Mouse (Mus musculus) G1E (cell line): Measurements from ENCODE around the gene Myo1h. TPM values are rescaled to one million over a fixed set of nuclear protein-coding genes. Genes with fewer than 3 reads are reported as not detected.

Experiments used
- ATAC-seq: 2 replicates; pipeline ENCODE4 v1.8.0; 2016; ENCODE audit warnings: mild to moderate bottlenecking; ENCODE audit not compliant: insufficient number of reproducible peaks, poor library complexity, low FRiP score, severe bottlenecking; ENCODE audit errors: extremely low read depth
- DNase-seq: peaks from one replicate; pipeline ENCODE4 v3.0.0; 2012; ENCODE audit warnings: low spot score
- H3K27me3 ChIP-seq: 2 replicates; pipeline ENCODE4 v1.6.1; 2012; ENCODE audit warnings: mild to moderate bottlenecking, low read length, inconsistent platforms; ENCODE audit not compliant: insufficient read depth
- H3K36me3 ChIP-seq: replicated peaks from 2 replicates; pipeline ENCODE3; 2012; ENCODE audit warnings: mild to moderate bottlenecking, inconsistent platforms
- H3K4me1 ChIP-seq: 2 replicates; pipeline ENCODE4 v1.6.1; 2012; ENCODE audit warnings: low read depth, low read length, inconsistent platforms, mixed read lengths; ENCODE audit not compliant: insufficient read depth
- H3K4me3 ChIP-seq: 2 replicates; pipeline ENCODE4 v1.5.1; 2012; ENCODE audit warnings: low read depth, mild to moderate bottlenecking, inconsistent platforms, low read length, moderate library complexity, mixed read lengths
- H3K9me3 ChIP-seq: replicated peaks from 2 replicates; pipeline ENCODE4 v1.6.1; 2012; ENCODE audit warnings: inconsistent platforms
- CTCF ChIP-seq: IDR thresholded peaks from 2 replicates; pipeline ENCODE4 v1.5.1; 2012; ENCODE audit warnings: low read depth, low read length, inconsistent platforms, mixed read lengths
- GATA1 ChIP-seq: IDR thresholded peaks from 2 replicates; pipeline ENCODE4 v1.6.1; 2012; ENCODE audit warnings: borderline replicate concordance, low read length, inconsistent platforms, mixed read lengths
- GATA2 ChIP-seq: IDR thresholded peaks from 2 replicates; pipeline ENCODE4 v1.6.1; 2012; ENCODE audit warnings: low read depth, low read length, inconsistent platforms, borderline replicate concordance
- POLR2AphosphoS5 ChIP-seq: IDR thresholded peaks from 2 replicates; pipeline ENCODE4 v1.6.1; 2012; ENCODE audit warnings: low read depth, low read length, inconsistent platforms; ENCODE audit not compliant: insufficient replicate concordance
- TAL1 ChIP-seq: conservative IDR thresholded peaks from 2 replicates; pipeline ENCODE4 v1.6.1; 2012; ENCODE audit warnings: low read depth, low read length, inconsistent platforms, mixed read lengths
- polyA plus RNA-seq: library from polyadenylated mRNA; stranded (reverse); fragments of >175 nt; gene quantifications from 2 replicates; pipeline ENCODE4 v1.2.3, GENCODE M21; 2012
- total RNA-seq, 2 experiments: library from RNA; stranded (forward) in 1 of 2; stranded (reverse) in 1 of 2; fragments of 200-1000 nt in 1 of 2; fragments of >200 nt in 1 of 2; fragmentation: Nextera tagmentation in 1 of 2; gene quantifications; 2 replicates each; pipeline ENCODE4 v1.2.3; 2014 to 2017

The Myo1h gene
- total and polyA plus RNA-seq, 3 experiments, result 0.66 TPM; not detected in 2

DNA sequence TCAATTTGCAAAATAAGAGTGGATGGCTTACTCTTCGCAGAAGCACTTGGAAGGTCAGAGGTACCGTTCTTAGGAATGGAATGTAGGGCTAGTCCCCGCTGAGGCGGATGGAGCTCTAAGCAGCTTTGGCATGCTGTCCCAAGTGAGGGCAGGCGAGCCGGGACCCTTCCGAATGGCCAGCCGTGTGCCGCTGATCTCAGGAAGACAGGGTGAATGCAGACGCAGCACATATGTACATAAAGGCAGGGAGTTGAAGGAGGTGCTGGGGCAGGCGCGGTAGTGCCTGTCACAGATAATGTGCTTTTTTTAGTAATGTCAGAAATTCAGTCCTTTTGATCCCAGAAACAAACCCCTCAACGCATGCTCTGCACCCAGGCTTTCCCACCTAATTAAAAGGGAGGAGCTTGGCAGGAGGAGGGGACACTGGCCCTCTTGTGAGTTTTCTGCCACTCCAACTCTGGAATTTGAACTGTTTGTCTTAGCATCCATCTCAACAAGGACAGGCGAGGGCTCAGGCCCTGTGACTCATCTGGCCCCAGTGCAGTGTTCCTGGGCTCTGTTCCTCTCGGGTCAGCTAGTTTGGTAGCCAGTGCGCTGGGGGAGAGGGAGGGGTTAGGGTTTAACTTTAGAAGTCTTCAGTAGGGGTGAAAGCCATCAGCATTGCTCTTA is 124.2 kb downstream of the Myo1h start:
- H3K36me3 ChIP-seq, result peaks cover 99% of the 10 kb centered on the region

More for the DNA sequence above, 124.2 kb downstream of the Myo1h start:
- ATAC-seq (no peak), DNase-seq (no peak)
- no peak for TF ChIP-seq GATA1
- no peak for TF ChIP-seq GATA2
- TF ChIP-seq TAL1, result no peak
- TF ChIP-seq POLR2AphosphoS5, result no peak
- no peak for TF ChIP-seq CTCF
- Histone ChIP-seq H3K27me3 (no peaks in the 10 kb centered on the region; the same call in 1 of the 2 replicates), H3K4me3 (no peak overlapping the region), H3K9me3 (no peaks in the 10 kb centered on the region), H3K4me1 (no peaks in the 10 kb centered on the region)

Other genes with a start within 250 kb of the Myo1h start
- gene Usp30, start 223.7 kb upstream of the Myo1h start, total RNA-seq (2014; fragmentation: Nextera tagmentation), result 11.8 and 19.3 TPM in 2 replicates
- gene Usp30, start 223.7 kb upstream of the Myo1h start, total RNA-seq (2017), result 7.6 and 9.0 TPM in 2 replicates
- gene Usp30, start 223.7 kb upstream of the Myo1h start, polyA plus RNA-seq, result 9.9 TPM in 2 replicates
- not detected in 2 replicates for gene Svop, start 197.6 kb upstream of the Myo1h start, total RNA-seq (2014; fragmentation: Nextera tagmentation)
- 0.05 and 0.06 TPM in 2 replicates for gene Svop, start 197.6 kb upstream of the Myo1h start, total RNA-seq (2017)
- gene Svop, start 197.6 kb upstream of the Myo1h start, polyA plus RNA-seq, result not detected in 2 replicates
- 6.8 and 8.2 TPM in 2 replicates for gene Alkbh2, start 160.9 kb upstream of the Myo1h start, total RNA-seq (2014; fragmentation: Nextera tagmentation)
- 3.7 and 7.1 TPM in 2 replicates for gene Alkbh2, start 160.9 kb upstream of the Myo1h start, total RNA-seq (2017)
- gene Alkbh2, start 160.9 kb upstream of the Myo1h start, polyA plus RNA-seq, result 19.0 and 20.5 TPM in 2 replicates
- 13.9 and 16.5 TPM in 2 replicates for gene Ung, start 158.8 kb upstream of the Myo1h start, total RNA-seq (2014; fragmentation: Nextera tagmentation)
- gene Ung, start 158.8 kb upstream of the Myo1h start, total RNA-seq (2017), result 17.6 and 19.5 TPM in 2 replicates
- 87.8 and 89.3 TPM in 2 replicates for gene Ung, start 158.8 kb upstream of the Myo1h start, polyA plus RNA-seq
- 0.34 and 2.6 TPM in 2 replicates for gene Acacb, start 142.6 kb upstream of the Myo1h start, total RNA-seq (2014; fragmentation: Nextera tagmentation)
- 0.35 and 0.76 TPM in 2 replicates for gene Acacb, start 142.6 kb upstream of the Myo1h start, total RNA-seq (2017)
- gene Acacb, start 142.6 kb upstream of the Myo1h start, polyA plus RNA-seq, result 0.43 and 0.55 TPM in 2 replicates
- not detected in 2 replicates for gene Foxn4, start 15.4 kb upstream of the Myo1h start, total RNA-seq (2014; fragmentation: Nextera tagmentation)
- gene Foxn4, start 15.4 kb upstream of the Myo1h start, total RNA-seq (2017), result 0.05 TPM in 1 of 2 replicates, not detected in the other
- not detected in 2 replicates for gene Foxn4, start 15.4 kb upstream of the Myo1h start, polyA plus RNA-seq
- 18.4 and 29.8 TPM in 2 replicates for gene Kctd10, start 91.3 kb downstream of the Myo1h start, total RNA-seq (2014; fragmentation: Nextera tagmentation)
- 40.8 and 44.1 TPM in 2 replicates for gene Kctd10, start 91.3 kb downstream of the Myo1h start, total RNA-seq (2017)
- 60.6 and 64.1 TPM in 2 replicates for gene Kctd10, start 91.3 kb downstream of the Myo1h start, polyA plus RNA-seq
- gene Ube3b, start 91.4 kb downstream of the Myo1h start, total RNA-seq (2014; fragmentation: Nextera tagmentation), result 59.4 and 65.0 TPM in 2 replicates
- 20.2 and 20.9 TPM in 2 replicates for gene Ube3b, start 91.4 kb downstream of the Myo1h start, total RNA-seq (2017)
- gene Ube3b, start 91.4 kb downstream of the Myo1h start, polyA plus RNA-seq, result 51.3 and 61.3 TPM in 2 replicates
- 9.1 and 10.6 TPM in 2 replicates for gene Mmab, start 154.9 kb downstream of the Myo1h start, total RNA-seq (2014; fragmentation: Nextera tagmentation)
- 14.5 and 17.8 TPM in 2 replicates for gene Mmab, start 154.9 kb downstream of the Myo1h start, total RNA-seq (2017)
- gene Mmab, start 154.9 kb downstream of the Myo1h start, polyA plus RNA-seq, result 23.1 and 29.5 TPM in 2 replicates
- gene Mvk, start 155.1 kb downstream of the Myo1h start, total RNA-seq (2014; fragmentation: Nextera tagmentation), result 5.9 and 6.4 TPM in 2 replicates
- gene Mvk, start 155.1 kb downstream of the Myo1h start, total RNA-seq (2017), result 23.4 and 25.6 TPM in 2 replicates
- 32.6 and 39.4 TPM in 2 replicates for gene Mvk, start 155.1 kb downstream of the Myo1h start, polyA plus RNA-seq